Mouse (Mus musculus) C2C12 (cell line): ENCODE measurements around the gene Ppil1.

ENCODE experiments used
- CTCF ChIP-seq: IDR thresholded peaks from one replicate; pipeline ENCODE4 v1.5.1; 2011; ENCODE audit not compliant: control insufficient read depth, insufficient read depth, insufficient read length
- USF1 ChIP-seq: IDR thresholded peaks from one replicate; pipeline ENCODE4 v1.6.1; 2011; ENCODE audit warnings: low read depth, mild to moderate bottlenecking, control low read depth, moderate library complexity

DNA sequence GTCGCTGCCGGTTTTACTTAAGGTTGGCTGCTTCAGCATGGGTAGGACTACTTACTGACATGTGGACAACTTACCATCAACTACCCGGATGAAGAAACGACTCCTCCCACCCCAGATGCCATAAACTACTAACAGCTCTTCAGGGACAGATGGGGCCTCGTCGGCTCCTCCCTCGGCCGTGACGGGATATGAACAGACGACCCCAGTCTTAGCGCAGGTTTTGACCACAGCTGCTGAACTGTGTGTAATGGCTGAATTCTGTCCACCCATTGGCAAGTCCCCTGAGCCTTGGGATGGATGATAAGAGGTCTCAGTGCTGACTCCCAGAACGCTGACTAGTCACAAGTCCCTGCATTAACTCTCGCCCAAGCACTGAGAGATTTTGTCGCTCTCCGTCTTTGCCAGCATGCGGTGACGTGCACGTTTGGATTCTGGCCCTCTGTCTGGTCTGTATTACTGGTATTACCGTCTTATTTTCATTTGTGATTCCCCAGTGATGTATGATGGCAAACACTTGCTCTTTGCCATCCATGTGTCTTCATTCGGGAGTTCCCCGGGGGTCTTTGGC is 46.2 kb upstream of the Ppil1 start:
- TF ChIP-seq CTCF, result no peak
- no peak for TF ChIP-seq USF1
